ENCODE assay signal across 19 mouse cellular contexts in the genomic region with DNA sequence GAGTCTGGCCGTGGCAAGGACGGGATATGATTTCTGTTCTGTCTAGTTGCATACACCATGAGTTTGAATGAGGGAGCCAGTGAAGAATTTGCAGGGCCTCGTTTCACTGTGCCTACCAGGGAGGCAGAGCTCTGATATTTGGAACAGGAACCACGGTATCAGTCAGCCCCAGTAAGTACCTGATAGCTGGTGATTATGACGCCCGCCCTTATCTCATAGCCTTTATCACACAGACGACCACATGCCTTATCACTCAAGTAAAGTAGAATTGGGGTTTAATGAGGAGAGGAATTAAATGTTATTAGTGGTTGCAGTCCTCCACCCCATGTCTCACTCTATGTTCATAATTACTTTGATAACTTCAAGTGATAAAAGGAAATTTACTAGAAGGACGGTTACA. TPM values are rescaled to one million over a fixed set of nuclear protein-coding genes. Genes with fewer than 3 reads are reported as not detected.
DNase-seq lines count a peak whose midpoint lies in the region; ATAC-seq and TF ChIP-seq lines count a peak whose summit lies in the region.
"Had no signal": no experiment of that assay in that cellular context is flagged by ENCODE, and none has a peak within 500 bp of the region (broad histone marks: within the 10 kb centered on the region; RNA-seq: fewer than 3 reads in every experiment).

No protein-coding gene starts in this region.

- intact Hi-C loops in heart, postnatal 36 days (cut with DNase I) = no loop called here
- intact Hi-C loops in left cerebral cortex, postnatal 4 days (cut with DNase I) = no loop called here

- H3K9ac ChIP-seq in liver, embryonic 15.5 days = no peak overlapping the region
- H3K9ac ChIP-seq: embryonic facial prominence, embryonic 13.5 days; heart, embryonic 15.5 days; hindbrain, embryonic 12.5 days; limb, embryonic 13.5 days; neural tube, embryonic 12.5 days had no signal

- peak; percentile 80 for DNase-seq in 416B (ENCODE audit: low read depth)
- DNase-seq in G1E (ENCODE audit: low spot score) = peak; percentile 45
- DNase-seq in heart, postnatal 36 days = no peak
- DNase-seq in left cerebral cortex, postnatal 4 days = no peak
- no peak for DNase-seq in layer of hippocampus, adult 9-11 months
- DNase-seq in urinary bladder, postnatal 14 days (ENCODE audit: low spot score) = no peak
- DNase-seq: adrenal gland, adult 8-10 months; cerebellum, adult 18-20 months; gastrocnemius, postnatal 14 days; heart, adult 2 months had no signal

- 20% methylated on average over 8 of the region's 8 CpGs for WGBS in liver, embryonic 15.5 days (ENCODE audit: insufficient replicate concordance)

- peaks cover 36% of the 10 kb centered on the region for H3K4me1 ChIP-seq in G1E (ENCODE audit: insufficient read depth, low read depth, low read length)
- H3K4me1 ChIP-seq in liver, embryonic 15.5 days (replicated peaks) = peaks cover 41% of the 10 kb centered on the region
- H3K4me1 ChIP-seq: embryonic facial prominence, embryonic 13.5 days; forebrain, embryonic 10.5 days; hindbrain, embryonic 12.5 days had no signal

- H3K4me3 ChIP-seq in G1E (ENCODE audit: low read depth, low read length) = peak overlapping the region; percentile 27; the same call in 1 of the 2 replicates
- H3K4me3 ChIP-seq in liver, embryonic 15.5 days (replicated peaks) = no peak overlapping the region
- H3K4me3 ChIP-seq: embryonic facial prominence, embryonic 13.5 days; forebrain, embryonic 10.5 days; heart, adult 2 months; heart, embryonic 15.5 days; hindbrain, embryonic 12.5 days; limb, embryonic 13.5 days; megakaryocyte, embryonic 14.5 days; neural tube, embryonic 12.5 days had no signal

- peak overlapping the region; percentile 45 for H3K27ac ChIP-seq in liver, embryonic 15.5 days (replicated peaks)
- H3K27ac ChIP-seq: embryonic facial prominence, embryonic 13.5 days; forebrain, embryonic 10.5 days; heart, adult 2 months; heart, embryonic 15.5 days; hindbrain, embryonic 12.5 days; limb, embryonic 13.5 days; neural tube, embryonic 12.5 days had no signal

- H3K27me3 ChIP-seq in G1E (ENCODE audit: insufficient read depth, low read length) = peaks cover 62% of the 10 kb centered on the region
- H3K27me3 ChIP-seq in liver, embryonic 15.5 days = no peaks in the 10 kb centered on the region; the same call in 1 of the 2 replicates
- H3K27me3 ChIP-seq: embryonic facial prominence, embryonic 13.5 days; heart, embryonic 15.5 days; hindbrain, embryonic 12.5 days; limb, embryonic 13.5 days; neural tube, embryonic 12.5 days had no signal

- ATAC-seq in G1E (ENCODE audit: extremely low read depth, insufficient number of reproducible peaks, low FRiP score, poor library complexity, severe bottlenecking) = peak; percentile 96
- peak; percentile 85 for ATAC-seq in erythroid progenitor cell, adult 5-6 weeks (replicated peaks; ENCODE audit: low FRiP score, poor library complexity, severe bottlenecking)
- ATAC-seq in liver, embryonic 15.5 days (ENCODE audit: insufficient read depth) = peak; percentile 95

- no peaks in the 10 kb centered on the region for H3K9me3 ChIP-seq in G1E (replicated peaks)
- H3K9me3 ChIP-seq in liver, embryonic 15.5 days (replicated peaks) = no peaks in the 10 kb centered on the region
- H3K9me3 ChIP-seq: embryonic facial prominence, embryonic 13.5 days; forebrain, embryonic 10.5 days; heart, embryonic 15.5 days; hindbrain, embryonic 12.5 days; limb, embryonic 13.5 days; megakaryocyte, embryonic 14.5 days; neural tube, embryonic 12.5 days had no signal

- TF ChIP-seq CTCF in G1E (IDR thresholded peaks at IDR 0.05; ENCODE audit: low read depth, low read length) = no peak

- H3K36me3 ChIP-seq in G1E (replicated peaks) = no peaks in the 10 kb centered on the region
- H3K36me3 ChIP-seq in liver, embryonic 15.5 days (replicated peaks) = no peaks in the 10 kb centered on the region
- H3K36me3 ChIP-seq: embryonic facial prominence, embryonic 13.5 days; forebrain, embryonic 10.5 days; heart, embryonic 15.5 days; hindbrain, embryonic 12.5 days; limb, embryonic 13.5 days; neural tube, embryonic 12.5 days had no signal

- H3K4me2 ChIP-seq in liver, embryonic 15.5 days = peak overlapping the region; percentile 50
- H3K4me2 ChIP-seq: embryonic facial prominence, embryonic 13.5 days; heart, embryonic 15.5 days; hindbrain, embryonic 12.5 days; limb, embryonic 13.5 days; neural tube, embryonic 12.5 days had no signal

RNA-seq across cellular contexts. Expression of a gene that starts 49.6 kb away (rescaled TPM):
- total RNA-seq in G1E (2014; fragmentation: Nextera tagmentation) (223 and 226 TPM in 2 replicates), G1E (2017) (112 and 115 TPM in 2 replicates)
- polyA plus RNA-seq in G1E (2012) = 16.6 and 17.0 TPM in 2 replicates
- 91.2 and 103 TPM in 2 replicates for total RNA-seq in erythroid progenitor cell, adult 5-6 weeks (2015; ENCODE audit: low replicate concordance)
- 33.0 and 61.6 TPM in 2 replicates for total RNA-seq in erythroid progenitor cell, adult 5-6 weeks (2017; ENCODE audit: low replicate concordance)
- polyA plus RNA-seq in liver, embryonic 15.5 days (2015; fragmentation: Nextera tagmentation; extraction: Ambion mirVana) = 202 and 204 TPM in 2 replicates
- total RNA-seq in heart, postnatal 36 days (2021) = 100 to 1,000 TPM in 1 of 2 experiments, 10 to 100 TPM in 1; 96.6 to 101 TPM
- total RNA-seq in left cerebral cortex, postnatal 4 days (2021) = 100 to 1,000 TPM; 103 to 114 TPM

RNA-seq across cellular contexts. Expression of a gene that starts 49.7 kb away (rescaled TPM):
- total RNA-seq in G1E (2014; fragmentation: Nextera tagmentation) = 46.6 and 56.5 TPM in 2 replicates
- 21.5 and 22.9 TPM in 2 replicates for total RNA-seq in G1E (2017)
- polyA plus RNA-seq in G1E (2012) = 5.1 and 8.2 TPM in 2 replicates
- 33.1 and 36.4 TPM in 2 replicates for total RNA-seq in erythroid progenitor cell, adult 5-6 weeks (2015; ENCODE audit: low replicate concordance)
- total RNA-seq in erythroid progenitor cell, adult 5-6 weeks (2017; ENCODE audit: low replicate concordance) = 11.3 and 24.4 TPM in 2 replicates
- polyA plus RNA-seq in liver, embryonic 15.5 days (2015; fragmentation: Nextera tagmentation; extraction: Ambion mirVana) = 19.0 and 21.4 TPM in 2 replicates
- total RNA-seq in heart, postnatal 36 days (2021) = 10 to 100 TPM; 52.2 to 59.7 TPM
- total RNA-seq in left cerebral cortex, postnatal 4 days (2021) = 10 to 100 TPM; 37.1 to 38.9 TPM

Comparison
In these comparisons a context has a peak if more than half of its experiments do, and no peak if none do; other contexts are left out.
1. DNase-seq: peak in 416B (single experiment) and G1E (single experiment); none in heart, postnatal 36 days (0 of 2), left cerebral cortex, postnatal 4 days (single experiment), layer of hippocampus, adult 9-11 months (single experiment) and urinary bladder, postnatal 14 days (single experiment).
2. Peak in every context shown above with its lines, with median percentiles within 50 percentile points of each other: ATAC-seq.